Mouse (Mus musculus): Measurements from ENCODE around the gene Dedd. TPM values are rescaled to one million over a fixed set of nuclear protein-coding genes. Genes with fewer than 3 reads are reported as not detected.

The Dedd gene
- total RNA-seq, 2 experiments from 2014 or later = 38.4 to 45.9 TPM

GRCm38 (mm10) chr1:171360253-171360652, 31.3 kb downstream of the Dedd start:
- intact Hi-C loops (cut with DNase I) = loop anchor here (5.0 kb wide), 1 partner anchor 117 kb away; no protein-coding TSS in a partner anchor
- DNase-seq = peak; percentile 33

GRCm38 (mm10) chr1:171360656-171361055, 31.7 kb downstream of the Dedd start, which contains the start of gene Klhdc9:
Klhdc9 (minus strand) TSS chr1:171360798.
- DNase-seq = peak; percentile 94
- intact Hi-C loops (cut with DNase I) = loop anchor here (5.0 kb wide), 1 partner anchor 117 kb away; no protein-coding TSS in a partner anchor

- intact Hi-C loops (cut with DNase I) = loop anchor here (5.0 kb wide), 1 partner anchor 116 kb away; no protein-coding TSS in a partner anchor
- DNase-seq = peak; percentile 68
Measured at GRCm38 (mm10) chr1:171361106-171362103, 32.5 kb downstream of the Dedd start.

GRCm38 (mm10) chr1:171365934-171366333, 37.0 kb downstream of the Dedd start:
- intact Hi-C loops (cut with DNase I) = no loop called here
- no peak for DNase-seq

GRCm38 (mm10) chr1:171369845-171370556, 41.1 kb downstream of the Dedd start, which contains the start of gene Nectin4:
Nectin4 (plus strand) TSS chr1:171370099.
- intact Hi-C loops (cut with DNase I) = no loop called here
- DNase-seq = no peak

GRCm38 (mm10) chr1:171372880-171373279, 43.9 kb downstream of the Dedd start:
- DNase-seq = no peak
- intact Hi-C loops (cut with DNase I) = no loop called here

- intact Hi-C loops (cut with DNase I) = no loop called here
Measured at GRCm38 (mm10) chr1:171373946-171374345, 45.0 kb downstream of the Dedd start.

GRCm38 (mm10) chr1:171375646-171376097, 46.7 kb downstream of the Dedd start:
- DNase-seq = no peak
- intact Hi-C loops (cut with DNase I) = no loop called here

More at GRCm38 (mm10) chr1:171373946-171374345, 45.0 kb downstream of the Dedd start:
- no peak for DNase-seq

- no peak for DNase-seq
- intact Hi-C loops (cut with DNase I) = no loop called here
Measured at GRCm38 (mm10) chr1:171378298-171378697, 49.4 kb downstream of the Dedd start.

GRCm38 (mm10) chr1:171379935-171380599, 51.1 kb downstream of the Dedd start:
- intact Hi-C loops (cut with DNase I) = no loop called here
- DNase-seq = peak; percentile 82

- intact Hi-C loops (cut with DNase I) = no loop called here
- DNase-seq = no peak
Measured at GRCm38 (mm10) chr1:171382096-171382620, 53.2 kb downstream of the Dedd start.

- DNase-seq = no peak
- intact Hi-C loops (cut with DNase I) = no loop called here
Measured at GRCm38 (mm10) chr1:171384361-171384760, 55.4 kb downstream of the Dedd start.

GRCm38 (mm10) chr1:171385171-171385570, 56.2 kb downstream of the Dedd start:
- intact Hi-C loops (cut with DNase I) = no loop called here
- DNase-seq = no peak

GRCm38 (mm10) chr1:171387099-171387498, 58.2 kb downstream of the Dedd start:
- intact Hi-C loops (cut with DNase I) = no loop called here
- DNase-seq = peak; percentile 41

- no peak for DNase-seq
- intact Hi-C loops (cut with DNase I) = no loop called here
Measured at GRCm38 (mm10) chr1:171388376-171389102, 59.6 kb downstream of the Dedd start, which contains the start of gene Arhgap30. Arhgap30 (plus strand) TSS chr1:171388954.

- intact Hi-C loops (cut with DNase I) = no loop called here
Measured at GRCm38 (mm10) chr1:171390101-171390500, 61.2 kb downstream of the Dedd start.

More at GRCm38 (mm10) chr1:171390101-171390500, 61.2 kb downstream of the Dedd start:
- no peak for DNase-seq

Data from left cerebral cortex, postnatal 4 days (tissue).